Mouse (Mus musculus) heart, adult 2 months (tissue): ENCODE measurements around the gene Slc39a9. TPM values are rescaled to one million over a fixed set of nuclear protein-coding genes. Genes with fewer than 3 reads are reported as not detected.

ENCODE experiments used
- DNase-seq, 2 experiments: peaks; one replicate each; pipeline ENCODE4 v3.0.0; 2021
- H3K27ac ChIP-seq: fragments of 200-600 bp; 2 replicates; pipeline ENCODE4 v1.8.1; 2022
- H3K27me3 ChIP-seq: fragments of 200-500 bp; 2 replicates; pipeline ENCODE4 v1.6.1; 2012; ENCODE audit warnings: mild to moderate bottlenecking, low read length, inconsistent platforms, mixed read lengths; ENCODE audit not compliant: control insufficient read depth, insufficient read depth
- H3K36me3 ChIP-seq: fragments of 200-500 bp; 2 replicates; pipeline ENCODE4 v1.6.1; 2012; ENCODE audit warnings: low read length, inconsistent platforms; ENCODE audit not compliant: control insufficient read depth, insufficient read depth
- H3K4me1 ChIP-seq: fragments of 200-500 bp; 2 replicates; pipeline ENCODE4 v1.6.1; 2011; ENCODE audit warnings: low read length; ENCODE audit not compliant: control insufficient read depth, insufficient read depth
- H3K4me3 ChIP-seq: fragments of 200-600 bp; 2 replicates; pipeline ENCODE4 v1.8.1; 2022
- H3K79me2 ChIP-seq: fragments of 200-500 bp; replicated peaks from 2 replicates; pipeline ENCODE4 v1.6.1; 2012; ENCODE audit warnings: mild to moderate bottlenecking, inconsistent platforms, low read length, moderate library complexity, mixed read lengths; ENCODE audit not compliant: control insufficient read depth, insufficient read depth
- H3K9ac ChIP-seq: fragments of 200-500 bp; 2 replicates; pipeline ENCODE4 v1.6.1; 2012; ENCODE audit warnings: low read depth, mild to moderate bottlenecking, control low read depth, inconsistent platforms, low read length, mixed read lengths
- CTCF ChIP-seq: fragments of 200-600 bp; IDR thresholded peaks from 2 replicates; pipeline ENCODE4 v1.8.1; 2022; ENCODE audit warnings: antibody characterized with exemption, mild to moderate bottlenecking, moderate library complexity
- EP300 ChIP-seq: fragments of 200-500 bp; IDR thresholded peaks from 2 replicates; pipeline ENCODE4 v1.6.1; 2011; ENCODE audit warnings: low read depth, low read length, control low read depth; ENCODE audit not compliant: insufficient read depth
- POLR2A ChIP-seq: fragments of 200-500 bp; IDR thresholded peaks from 2 replicates; pipeline ENCODE4 v1.6.1; 2011; ENCODE audit warnings: mild to moderate bottlenecking, low read depth, low read length, control low read depth; ENCODE audit not compliant: insufficient read depth
- WGBS: fragments of 180-500 bp; shearing (Covaris S2); methylation state at CpG from one replicate; pipeline ENCODE4 v1.1.7; 2018; 5-methylcytosine and 5-hydroxymethylcytosine counted together
- intact Hi-C: fragments of 180-260 bp; cut with DNase I; formaldehyde crosslinking; loops from one replicate; pipeline ENCODE4 v1.15.1; 2025
- polyA plus RNA-seq: library from polyadenylated mRNA; depleted of rRNA; stranded (reverse); fragments of >200 nt; gene quantifications from 2 replicates; pipeline ENCODE4 v1.2.3, GENCODE M21; 2012
- total RNA-seq, 2 experiments: library from RNA; stranded (reverse); gene quantifications; 2 replicates each; pipeline ENCODE4 v1.2.3; 2021

Gene Slc39a9
- total and polyA plus RNA-seq, 3 experiments, result 15.6 to 18.1 (median 17.4) TPM

GRCm38 (mm10) chr12:80598756-80599155 is 44.9 kb upstream of the Slc39a9 start:
- peaks cover 4% of the 10 kb centered on the region for H3K4me1 ChIP-seq
- WGBS, result 39% methylated on average over 6 of the region's 6 CpGs
- peak; percentile 67 for DNase-seq

GRCm38 (mm10) chr12:80601597-80602269 is 42.0 kb upstream of the Slc39a9 start:
- H3K9ac ChIP-seq, result no peak overlapping the region
- H3K36me3 ChIP-seq, result no peaks in the 10 kb centered on the region
- TF ChIP-seq POLR2A (no peak), CTCF (no peak), EP300 (no peak)
- H3K4me1 ChIP-seq, result peaks cover 7% of the 10 kb centered on the region
- 88% methylated on average over 9 of the region's 9 CpGs for WGBS
- no peak overlapping the region for H3K27ac ChIP-seq
- intact Hi-C loops, result no loop called here
- H3K79me2 ChIP-seq, result no peaks in the 10 kb centered on the region
- DNase-seq, result no peak
- H3K27me3 ChIP-seq, result no peaks in the 10 kb centered on the region
- H3K4me3 ChIP-seq, result no peak overlapping the region

More at GRCm38 (mm10) chr12:80598756-80599155, 44.9 kb upstream of the Slc39a9 start:
- no peaks in the 10 kb centered on the region for H3K36me3 ChIP-seq
- intact Hi-C loops, result no loop called here
- no peaks in the 10 kb centered on the region for H3K79me2 ChIP-seq
- H3K4me3 ChIP-seq, result no peak overlapping the region
- peak overlapping the region; percentile 49 for H3K27ac ChIP-seq
- no peaks in the 10 kb centered on the region for H3K27me3 ChIP-seq
- TF ChIP-seq CTCF (peak; percentile 43), POLR2A (no peak), EP300 (no peak)
- H3K9ac ChIP-seq, result no peak overlapping the region

GRCm38 (mm10) chr12:80602432-80602831 is 41.3 kb upstream of the Slc39a9 start:
- Histone ChIP-seq H3K4me3 (no peak overlapping the region), H3K4me1 (peaks cover 7% of the 10 kb centered on the region), H3K79me2 (no peaks in the 10 kb centered on the region), H3K36me3 (no peaks in the 10 kb centered on the region), H3K27ac (no peak overlapping the region), H3K27me3 (no peaks in the 10 kb centered on the region), H3K9ac (no peak overlapping the region)
- TF ChIP-seq EP300, result no peak
- no peak for TF ChIP-seq CTCF
- TF ChIP-seq POLR2A, result no peak
- no peak for DNase-seq
- intact Hi-C loops, result no loop called here
- 95% methylated on average over 5 of the region's 5 CpGs for WGBS

- Histone ChIP-seq H3K4me1 (peaks cover 5% of the 10 kb centered on the region), H3K4me3 (no peak overlapping the region), H3K27me3 (no peaks in the 10 kb centered on the region), H3K27ac (no peak overlapping the region), H3K36me3 (no peaks in the 10 kb centered on the region), H3K79me2 (no peaks in the 10 kb centered on the region), H3K9ac (no peak overlapping the region)
- 5% methylated on average over 4 of the region's 4 CpGs for WGBS
- TF ChIP-seq CTCF (no peak), EP300 (no peak), POLR2A (no peak)
- intact Hi-C loops, result no loop called here
- peak; percentile 54 to 56 for DNase-seq
Observed at GRCm38 (mm10) chr12:80603566-80603965, 40.1 kb upstream of the Slc39a9 start.

- Histone ChIP-seq H3K36me3 (no peaks in the 10 kb centered on the region), H3K79me2 (no peaks in the 10 kb centered on the region), H3K9ac (no peak overlapping the region), H3K4me1 (peaks cover 3% of the 10 kb centered on the region), H3K27me3 (no peaks in the 10 kb centered on the region), H3K4me3 (no peak overlapping the region), H3K27ac (no peak overlapping the region)
- intact Hi-C loops, result no loop called here
- no peak for DNase-seq
- TF ChIP-seq POLR2A (no peak), CTCF (no peak), EP300 (no peak)
- WGBS, result 89% methylated on average over 2 of the region's 2 CpGs
Observed at GRCm38 (mm10) chr12:80604218-80604617, 39.5 kb upstream of the Slc39a9 start.

- no peaks in the 10 kb centered on the region for H3K79me2 ChIP-seq
Observed at GRCm38 (mm10) chr12:80608576-80608975, 35.1 kb upstream of the Slc39a9 start.

More at GRCm38 (mm10) chr12:80608576-80608975, 35.1 kb upstream of the Slc39a9 start:
- Histone ChIP-seq H3K4me1 (peaks cover 4% of the 10 kb centered on the region), H3K4me3 (no peak overlapping the region), H3K27me3 (no peaks in the 10 kb centered on the region), H3K36me3 (no peaks in the 10 kb centered on the region), H3K9ac (no peak overlapping the region), H3K27ac (no peak overlapping the region)
- TF ChIP-seq CTCF, result no peak
- TF ChIP-seq POLR2A, result no peak
- TF ChIP-seq EP300, result no peak
- WGBS, result 65% methylated on average over 1 of the region's 1 CpGs
- DNase-seq, result no peak
- intact Hi-C loops, result no loop called here
